Mouse (Mus musculus): ENCODE measurements around the gene Dffa.

Gene Dffa

DNA sequence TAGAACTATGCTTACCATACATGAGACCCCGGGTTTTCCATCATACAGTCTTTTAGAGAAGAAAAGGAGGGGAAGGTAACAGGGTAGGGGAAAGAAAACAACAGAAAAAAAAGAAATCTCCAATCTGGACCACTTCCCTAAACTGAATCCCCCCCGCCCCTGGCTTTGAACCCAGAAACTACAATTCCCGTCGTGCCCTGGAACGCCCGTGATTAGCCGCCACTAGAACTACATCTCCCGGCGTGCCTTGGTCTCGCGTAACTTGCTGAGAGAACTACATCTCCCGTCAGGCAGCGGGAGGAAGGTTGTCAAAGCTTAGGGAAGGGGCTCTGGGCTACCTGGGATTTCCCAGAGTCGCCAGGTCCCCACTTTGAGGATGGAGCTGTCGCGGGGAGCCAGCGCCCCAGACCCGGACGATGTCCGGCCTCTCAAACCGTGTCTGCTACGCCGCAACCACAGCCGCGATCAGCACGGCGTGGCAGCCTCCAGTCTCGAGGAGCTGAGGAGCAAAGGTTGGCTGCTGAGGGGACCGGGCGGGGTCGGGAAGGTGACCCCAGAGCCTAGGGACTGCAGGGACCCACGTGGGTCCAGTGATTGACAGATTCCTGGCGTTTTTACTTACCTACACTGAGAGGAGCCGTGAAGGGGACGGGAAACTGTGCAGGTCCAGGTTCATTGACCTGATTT is at the start of gene Dffa:
Gene Dffa, plus strand, starts transcription at position 272 of the 687 bp plus-strand sequence.
- peak; percentile 91 for DNase-seq (ENCODE audit: low read depth, low spot score)

- DNase-seq (ENCODE audit: low read depth, low spot score) = no peak
These were observed 48.1 kb upstream of the Dffa start for GRCm38 (mm10) chr4:149055847-149056246.

DNA sequence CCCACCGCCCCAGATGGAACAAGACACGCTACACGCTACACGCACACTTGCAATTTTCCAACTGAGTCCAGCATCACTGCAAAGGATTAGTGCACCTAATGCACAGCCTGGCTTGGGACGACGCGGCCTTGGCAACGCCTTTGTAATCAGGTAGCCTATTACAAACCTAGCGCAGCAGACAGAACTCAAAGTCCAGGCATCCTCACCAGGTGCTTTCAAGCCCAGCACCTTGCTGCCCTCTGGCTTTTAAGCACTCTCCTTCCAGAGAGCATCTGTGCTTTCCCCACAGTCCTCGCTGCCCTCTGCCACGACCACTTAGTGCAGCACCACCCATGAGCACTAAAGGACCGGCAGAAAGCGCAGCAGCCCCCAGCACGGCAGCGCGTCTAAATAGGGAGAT is 47.0 kb upstream of the Dffa start:
- DNase-seq (ENCODE audit: low read depth, low spot score) = no peak

DNA sequence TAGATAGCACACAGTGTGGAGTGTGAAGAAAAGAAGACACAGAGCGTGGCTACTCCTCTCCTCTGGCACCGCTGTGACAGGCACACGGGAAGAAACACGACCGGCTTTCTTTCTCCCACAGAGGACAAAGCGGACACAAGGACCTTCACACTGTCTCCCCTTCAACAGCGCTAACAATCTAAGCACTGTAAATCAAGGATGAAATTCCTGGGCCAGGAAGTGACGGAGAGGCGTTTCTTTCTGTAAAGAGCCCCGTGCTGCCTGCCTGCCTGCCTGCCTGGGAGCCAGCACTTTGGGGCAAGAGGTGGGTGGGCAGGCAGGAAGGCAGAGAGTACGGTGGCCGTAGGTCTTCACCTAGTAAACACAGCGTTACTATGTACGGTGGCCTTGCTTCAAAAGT is 46.5 kb upstream of the Dffa start:
- DNase-seq (ENCODE audit: low read depth, low spot score) = no peak

GRCm38 (mm10) chr4:149058298-149058697 is 45.6 kb upstream of the Dffa start:
- DNase-seq (ENCODE audit: low read depth, low spot score) = no peak

- DNase-seq (ENCODE audit: low read depth, low spot score) = no peak
These were observed 44.2 kb upstream of the Dffa start for GRCm38 (mm10) chr4:149059713-149060112.

DNA sequence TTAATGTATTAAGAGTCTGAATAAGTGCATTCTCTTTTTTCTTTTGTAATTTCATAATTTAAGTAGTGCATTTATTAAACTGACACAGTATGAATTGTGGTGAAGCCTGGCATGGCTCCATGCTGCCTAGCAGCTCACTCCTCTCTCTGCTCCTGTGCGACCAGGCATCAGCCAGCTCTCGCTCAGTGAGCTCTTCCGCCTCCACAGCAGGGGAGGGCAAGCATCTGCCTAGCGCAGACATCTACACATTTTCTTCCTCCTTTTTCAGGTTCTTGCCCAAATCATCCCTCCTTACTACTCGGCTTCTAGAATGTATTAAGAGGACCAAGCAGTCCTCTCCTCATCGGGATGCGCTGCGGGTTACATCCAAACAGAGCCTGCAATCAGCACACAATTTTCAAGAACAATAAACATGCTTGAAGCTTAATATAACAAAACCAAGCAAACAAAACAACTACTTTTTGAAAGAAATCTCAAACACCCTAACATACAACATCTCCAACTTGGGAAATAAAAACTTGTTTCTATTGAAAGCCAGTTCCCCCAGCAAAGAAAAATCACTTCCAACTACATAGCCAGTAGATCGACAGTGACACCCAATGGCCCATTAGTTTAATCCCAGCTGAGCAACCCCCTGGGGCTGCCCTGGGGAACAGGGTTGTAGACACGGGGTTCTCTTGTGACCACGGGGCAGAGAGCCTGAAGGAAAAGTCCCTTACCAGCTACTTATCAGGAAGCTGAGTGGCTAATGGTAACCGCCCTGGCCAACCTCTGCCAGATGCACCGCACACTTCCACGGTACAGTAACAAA is 43.1 kb upstream of the Dffa start:
- DNase-seq (ENCODE audit: low read depth, low spot score) = no peak

DNA sequence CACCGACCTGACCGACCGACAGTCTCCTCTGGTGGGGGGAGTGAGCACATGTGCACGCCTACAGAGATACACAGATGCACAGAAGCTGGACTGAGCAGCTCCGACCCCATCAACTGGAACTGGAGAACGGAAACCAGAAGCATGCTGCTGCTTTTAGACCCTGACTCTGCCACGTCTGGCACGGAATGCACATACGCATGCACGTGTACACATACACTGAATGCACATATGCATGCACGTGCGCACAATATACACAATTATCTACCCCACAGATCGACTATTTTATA is 42.6 kb upstream of the Dffa start:
- DNase-seq (ENCODE audit: low read depth, low spot score) = no peak

DNA sequence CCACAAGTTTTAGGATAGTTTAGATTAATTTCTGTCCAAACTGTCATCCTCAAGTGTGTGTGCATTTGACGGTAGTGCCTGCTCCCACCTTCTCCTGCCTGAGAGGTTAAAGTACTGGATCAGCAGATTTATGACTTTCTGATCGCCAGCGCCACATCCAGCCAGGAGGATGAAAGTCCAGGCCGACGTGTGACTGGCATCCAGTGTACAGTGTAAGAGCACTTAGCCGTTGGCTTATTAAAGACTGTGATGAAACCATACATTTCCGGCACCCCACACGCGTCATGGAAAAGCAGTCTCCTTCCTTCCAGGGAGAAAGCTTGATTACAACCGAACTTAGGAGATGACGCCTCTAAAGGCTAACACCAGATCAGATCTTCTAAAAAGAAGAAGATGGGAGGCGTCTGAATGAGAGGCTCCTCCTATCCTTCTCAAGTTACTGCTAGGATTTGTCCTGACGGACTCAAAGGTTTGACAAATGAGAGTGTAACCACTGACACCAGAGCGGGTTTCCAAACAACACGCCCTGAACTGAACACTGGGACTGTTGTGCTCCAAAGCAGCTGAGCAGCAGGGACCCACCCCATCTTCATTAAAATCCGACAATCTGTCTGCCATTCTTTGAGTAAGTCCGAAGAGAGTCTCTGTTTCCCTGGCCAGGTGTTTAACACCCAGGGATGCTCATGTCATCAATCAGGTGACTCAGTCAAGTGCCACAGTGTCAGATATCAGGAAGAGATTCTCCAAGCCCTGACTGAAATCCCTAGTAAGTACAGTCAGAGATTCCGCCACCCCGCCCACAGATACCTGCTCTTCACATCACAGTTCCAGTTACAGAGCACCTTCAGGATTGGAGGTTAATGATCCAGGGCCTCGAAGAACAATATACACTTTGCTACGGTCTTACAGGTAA is 41.3 kb upstream of the Dffa start:
- no peak for DNase-seq (ENCODE audit: low read depth, low spot score)

- no peak for DNase-seq (ENCODE audit: low read depth, low spot score)
These were observed 39.7 kb upstream of the Dffa start for GRCm38 (mm10) chr4:149064061-149064854.

DNA sequence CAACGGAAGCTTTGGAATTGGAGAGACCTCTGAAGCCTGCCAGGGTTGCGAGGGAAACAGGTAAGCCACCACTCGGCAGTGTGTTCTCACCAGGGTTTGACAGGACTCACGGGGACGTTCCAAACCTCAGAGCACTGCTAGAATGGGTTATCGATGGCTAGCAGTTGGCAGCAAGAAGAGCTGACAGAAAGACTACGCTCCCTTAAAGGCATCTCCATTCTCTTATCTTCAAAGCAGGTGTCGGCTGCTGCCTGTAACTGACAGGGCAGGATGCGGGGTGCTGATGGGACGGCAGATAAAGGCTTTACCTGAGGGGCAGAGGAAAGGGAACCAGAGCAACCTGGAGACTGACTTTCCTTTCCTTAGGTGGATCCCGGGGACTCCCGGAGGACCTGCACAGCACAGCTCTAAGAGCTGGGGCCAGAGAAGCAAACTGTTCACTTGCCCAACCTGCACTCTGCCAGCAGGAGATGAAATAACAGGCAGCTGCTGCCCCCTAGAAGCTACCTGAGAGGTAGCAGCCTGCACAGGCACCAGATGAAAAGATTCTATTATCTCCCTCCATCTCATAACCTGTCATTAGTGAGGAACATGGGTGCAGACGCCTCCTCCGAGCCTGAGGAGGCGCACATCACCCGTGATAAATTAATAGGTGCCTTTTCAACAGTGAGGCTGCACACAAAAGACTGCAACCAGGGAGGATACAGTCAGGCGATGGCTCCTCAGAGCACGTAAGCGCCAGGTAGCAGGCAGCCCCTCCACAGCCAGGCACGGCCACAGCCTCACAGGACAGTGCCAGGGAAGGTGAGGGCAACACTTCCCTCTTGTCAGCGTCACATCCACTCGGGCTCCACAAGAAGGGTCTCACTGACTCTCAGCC is 37.0 kb upstream of the Dffa start:
- DNase-seq (ENCODE audit: low read depth, low spot score) = no peak

DNA sequence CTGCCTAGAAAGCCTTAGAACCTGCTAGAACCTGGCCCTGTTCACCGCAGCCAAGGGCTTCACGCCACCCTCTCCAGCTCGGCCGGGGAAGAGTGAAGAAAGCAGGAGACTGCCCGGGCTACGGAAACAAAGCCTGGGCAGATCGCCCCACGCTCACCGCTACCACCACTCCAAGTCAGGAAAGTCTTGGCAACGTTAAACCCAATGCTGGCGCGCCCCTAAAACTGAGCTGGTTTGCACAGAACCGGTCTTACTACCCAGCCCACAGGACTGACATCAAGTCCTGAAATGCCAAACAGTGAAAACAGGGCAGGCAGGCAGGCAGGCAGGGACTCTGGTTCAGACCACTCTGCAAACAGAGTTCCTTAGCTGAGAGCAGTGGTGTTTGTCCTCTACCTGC is 28.9 kb upstream of the Dffa start:
- no peak for DNase-seq (ENCODE audit: low read depth, low spot score)

- DNase-seq (ENCODE audit: low read depth, low spot score) = peak; percentile 77
These were observed 27.9 kb upstream of the Dffa start for GRCm38 (mm10) chr4:149075871-149076575.

GRCm38 (mm10) chr4:149078261-149078660 is 25.7 kb upstream of the Dffa start:
- no peak for DNase-seq (ENCODE audit: low read depth, low spot score)

DNA sequence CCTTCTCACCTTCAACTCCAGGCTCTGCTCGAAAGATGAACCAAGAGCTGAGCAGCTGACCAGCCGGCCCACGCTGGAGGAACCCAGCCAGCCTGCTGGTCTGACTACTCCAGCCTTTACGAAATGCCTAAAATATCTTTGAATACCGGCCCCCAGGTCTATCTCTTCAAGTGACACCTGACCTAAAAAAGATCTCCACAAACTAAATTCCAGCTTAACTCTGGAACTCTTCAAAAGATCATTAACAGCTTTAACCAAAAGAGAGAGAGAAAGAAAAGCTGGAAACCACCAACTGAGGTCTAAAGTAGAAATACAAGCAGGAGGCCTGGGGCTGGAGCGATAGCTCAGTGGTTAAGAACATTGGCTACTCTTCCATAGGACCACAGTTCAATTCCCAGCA is 24.3 kb upstream of the Dffa start:
- DNase-seq (ENCODE audit: low read depth, low spot score) = no peak

GRCm38 (mm10) chr4:149080111-149080510 is 23.8 kb upstream of the Dffa start:
- DNase-seq (ENCODE audit: low read depth, low spot score) = no peak

DNA sequence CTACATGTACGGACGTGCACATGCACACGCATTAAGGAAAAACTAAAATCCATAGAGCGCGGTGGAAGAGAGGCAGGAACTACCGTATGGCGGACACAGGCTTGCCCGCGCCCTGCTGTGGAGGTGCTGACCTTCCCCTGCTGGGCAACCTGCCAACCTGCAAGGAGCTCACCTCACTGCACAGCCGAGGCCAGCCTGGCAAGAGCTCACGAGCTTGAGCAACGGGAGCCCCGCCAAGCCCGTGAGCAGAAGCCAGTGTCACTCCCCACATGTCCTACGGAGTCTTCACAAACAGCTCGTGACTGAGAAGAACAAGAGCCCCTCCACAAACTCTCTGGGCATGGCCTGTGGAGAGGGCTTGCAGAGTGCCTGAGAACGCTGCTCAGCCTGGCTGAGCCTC is 22.4 kb upstream of the Dffa start:
- no peak for DNase-seq (ENCODE audit: low read depth, low spot score)

- DNase-seq (ENCODE audit: low read depth, low spot score) = no peak
These were observed 18.6 kb upstream of the Dffa start for GRCm38 (mm10) chr4:149085381-149085780.

DNA sequence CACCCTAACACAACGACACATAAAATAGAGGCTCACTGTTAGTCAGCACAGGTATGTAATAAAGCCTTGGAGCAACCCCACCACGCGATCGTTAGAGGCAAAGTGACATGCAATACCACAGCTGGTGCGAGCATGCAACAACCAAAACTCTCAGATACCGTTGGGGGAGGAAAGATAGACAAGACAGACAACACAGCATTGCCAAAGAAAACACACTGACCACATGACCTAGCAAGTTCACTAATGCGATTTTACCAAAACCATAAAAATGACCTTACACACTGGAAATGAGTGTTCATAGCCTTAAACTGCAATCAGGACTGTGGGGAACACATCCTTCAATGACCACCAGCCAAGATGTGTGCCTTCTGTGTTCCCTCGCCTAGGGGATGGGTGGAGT is 12.6 kb upstream of the Dffa start:
- DNase-seq (ENCODE audit: low read depth, low spot score) = no peak

DNA sequence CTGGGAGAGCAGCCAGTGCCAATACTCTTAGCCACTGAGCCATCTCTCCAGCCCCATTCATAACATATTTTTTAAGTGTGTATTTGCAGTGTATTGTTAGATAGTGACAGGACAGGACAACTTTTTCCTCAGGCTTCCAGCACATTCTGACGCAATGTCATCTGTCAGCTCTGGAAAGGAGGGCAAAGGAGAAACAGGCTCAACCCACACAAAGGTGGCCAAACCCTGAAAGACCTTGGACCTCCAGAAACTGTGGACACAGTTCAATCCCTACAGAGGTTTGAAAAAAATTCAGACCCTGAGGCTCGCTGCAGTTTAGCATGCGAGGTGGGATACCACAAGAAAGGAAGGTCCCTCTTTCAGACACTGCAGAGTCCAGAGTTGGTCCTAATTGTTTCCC is 6.0 kb upstream of the Dffa start:
- no peak for DNase-seq (ENCODE audit: low read depth, low spot score)
